Mouse (Mus musculus): ENCODE results near the gene Kdm2a.
A peak's percentile ranks its signal among the peaks of the same experiment; 100 is the strongest.

DNA sequence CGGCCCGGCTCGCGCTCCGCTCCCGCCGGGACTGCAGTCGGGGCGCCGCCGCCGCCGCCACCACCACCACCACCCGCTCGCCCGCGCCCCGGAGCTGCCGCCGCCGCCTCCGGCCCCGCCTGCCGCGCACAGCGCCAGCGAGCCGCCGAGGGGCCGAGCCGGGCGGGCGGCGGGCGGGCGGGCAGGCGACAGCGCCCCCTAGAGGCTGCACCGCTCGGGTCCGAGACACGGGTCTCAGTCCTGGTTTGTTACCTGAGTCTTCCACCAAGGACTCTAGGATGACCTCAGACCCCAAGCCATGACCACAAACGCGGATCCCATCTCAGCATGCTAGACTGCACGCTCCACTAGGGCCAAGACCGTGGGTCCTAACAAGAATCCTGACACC is 91.9 kb downstream of the Kdm2a start, which contains the start of gene Grk2:
- TF ChIP-seq CTCF (IDR thresholded peaks at IDR 0.05; ENCODE audit: low read depth, low read length) (peak; percentile 58), EP300 (IDR thresholded peaks at IDR 0.05; ENCODE audit: insufficient read depth, low read depth, low read length) (no peak), POLR2A (IDR thresholded peaks at IDR 0.05; ENCODE audit: insufficient read depth, low read length) (no peak)
